In genomic region chr16:30521147-30521546, GRCm38 (mm10) we compare ENCODE assay signal across 11 mouse cellular contexts. TPM values are rescaled to one million over a fixed set of nuclear protein-coding genes. Genes with fewer than 3 reads are reported as not detected.
DNase-seq lines count a peak whose midpoint lies in the region; ATAC-seq and TF ChIP-seq lines count a peak whose summit lies in the region.
"Had no signal": no experiment of that assay in that cellular context is flagged by ENCODE, and none has a peak within 500 bp of the region (broad histone marks: within the 10 kb centered on the region; RNA-seq: fewer than 3 reads in every experiment).

No protein-coding gene starts in this region.

- no peak for TF ChIP-seq POLR2A in ES-Bruce4 (IDR thresholded peaks at IDR 0.05; ENCODE audit: insufficient read depth, low read length)

- H3K4me1 ChIP-seq in hindbrain, postnatal 0 days (ENCODE audit: insufficient read depth, low read length): no peaks in the 10 kb centered on the region
- H3K4me1 ChIP-seq in hindbrain, embryonic 16.5 days (ENCODE audit: control insufficient read depth, insufficient read depth, low read depth, low read length): no peaks in the 10 kb centered on the region; the same call in 1 of the 2 replicates
- no peaks in the 10 kb centered on the region for H3K4me1 ChIP-seq in midbrain, embryonic 11.5 days (ENCODE audit: control insufficient read depth, insufficient read depth, low read length)
- H3K4me1 ChIP-seq in midbrain, embryonic 10.5 days: no peaks in the 10 kb centered on the region
- no peaks in the 10 kb centered on the region for H3K4me1 ChIP-seq in ES-Bruce4 (ENCODE audit: control insufficient read depth, insufficient read depth, low read length)
- H3K4me1 ChIP-seq: hindbrain, embryonic 12.5 days had no signal

- H3K4me3 ChIP-seq in hindbrain, postnatal 0 days (ENCODE audit: low read length): no peak overlapping the region
- H3K4me3 ChIP-seq in hindbrain, embryonic 16.5 days (ENCODE audit: low read length): no peak overlapping the region
- H3K4me3 ChIP-seq in midbrain, embryonic 11.5 days (ENCODE audit: low read depth, low read length): no peak overlapping the region
- H3K4me3 ChIP-seq in midbrain, embryonic 10.5 days: no peak overlapping the region
- no peak overlapping the region for H3K4me3 ChIP-seq in ES-Bruce4 (ENCODE audit: low read depth, low read length)
- H3K4me3 ChIP-seq: hindbrain, embryonic 12.5 days had no signal

- peak; percentile 41 for TF ChIP-seq CTCF in hindbrain, postnatal 0 days (IDR thresholded peaks at IDR 0.05; ENCODE audit: low read depth)
- peak; percentile 64 for TF ChIP-seq CTCF in ES-Bruce4 (IDR thresholded peaks at IDR 0.05; ENCODE audit: low read depth, low read length)

- DNase-seq in hindbrain, postnatal 0 days (ENCODE audit: low spot score): no peak
- peak; percentile 81 for DNase-seq in midbrain, embryonic 11.5 days (ENCODE audit: low spot score, missing footprints)
- no peak for DNase-seq in midbrain, embryonic 10.5 days (ENCODE audit: low spot score)
- DNase-seq in induced T-regulatory cell, adult 2 months (ENCODE audit: low read depth): peak; percentile 49
- no peak for DNase-seq in MN1 (ENCODE audit: low spot score)
- no peak for DNase-seq in adrenal gland, adult (ENCODE audit: inconsistent age in 2 of 2, low spot score in 1 of 2)

- H3K36me3 ChIP-seq in hindbrain, postnatal 0 days (ENCODE audit: insufficient read depth, low read length): 0 out of 2 replicates have a peak, but pooled peaks cover 5% of the 10 kb centered on the region
- peaks cover 16% of the 10 kb centered on the region for H3K36me3 ChIP-seq in hindbrain, embryonic 16.5 days (ENCODE audit: control insufficient read depth, insufficient read depth, low read length)
- no peaks in the 10 kb centered on the region for H3K36me3 ChIP-seq in midbrain, embryonic 11.5 days (ENCODE audit: control insufficient read depth, insufficient read depth, low read length)
- peaks cover 46% of the 10 kb centered on the region for H3K36me3 ChIP-seq in midbrain, embryonic 10.5 days
- H3K36me3 ChIP-seq in ES-Bruce4 (ENCODE audit: control insufficient read depth, insufficient read depth, low read length, poor library complexity, severe bottlenecking): no peaks in the 10 kb centered on the region

- H3K4me2 ChIP-seq in hindbrain, postnatal 0 days (ENCODE audit: low read depth, low read length): no peak overlapping the region
- no peak overlapping the region for H3K4me2 ChIP-seq in hindbrain, embryonic 16.5 days (ENCODE audit: low read length)
- no peak overlapping the region for H3K4me2 ChIP-seq in midbrain, embryonic 11.5 days
- H3K4me2 ChIP-seq: hindbrain, embryonic 12.5 days had no signal

- WGBS in hindbrain, postnatal 0 days: 66% methylated on average over 3 of the region's 3 CpGs
- 65% methylated on average over 3 of the region's 3 CpGs for WGBS in hindbrain, embryonic 16.5 days
- 60% methylated on average over 3 of the region's 3 CpGs for WGBS in midbrain, embryonic 11.5 days
- 58% methylated on average over 3 of the region's 3 CpGs for WGBS in midbrain, embryonic 10.5 days

- ATAC-seq in hindbrain, postnatal 0 days: no peak
- ATAC-seq in hindbrain, embryonic 16.5 days: no peak
- no peak for ATAC-seq in midbrain, embryonic 11.5 days (ENCODE audit: low FRiP score)

- no peak overlapping the region for H3K9ac ChIP-seq in hindbrain, postnatal 0 days (replicated peaks; ENCODE audit: low read length)
- H3K9ac ChIP-seq in hindbrain, embryonic 16.5 days (ENCODE audit: low read depth, low read length): no peak overlapping the region
- H3K9ac ChIP-seq in midbrain, embryonic 11.5 days (ENCODE audit: low read length): no peak overlapping the region
- H3K9ac ChIP-seq in ES-Bruce4 (ENCODE audit: low read depth, poor library complexity, severe bottlenecking): no peak overlapping the region
- H3K9ac ChIP-seq: heart, embryonic 12.5 days; hindbrain, embryonic 12.5 days; limb, embryonic 13.5 days had no signal

- no peaks in the 10 kb centered on the region for H3K27me3 ChIP-seq in hindbrain, postnatal 0 days (ENCODE audit: insufficient read depth, low read length)
- H3K27me3 ChIP-seq in hindbrain, embryonic 16.5 days (replicated peaks; ENCODE audit: control insufficient read depth, insufficient read depth, low read length): no peaks in the 10 kb centered on the region
- no peaks in the 10 kb centered on the region for H3K27me3 ChIP-seq in midbrain, embryonic 11.5 days (ENCODE audit: control insufficient read depth, insufficient read depth, low read length)
- H3K27me3 ChIP-seq in midbrain, embryonic 10.5 days (ENCODE audit: low read depth, poor library complexity, severe bottlenecking): no peaks in the 10 kb centered on the region
- no peaks in the 10 kb centered on the region for H3K27me3 ChIP-seq in ES-Bruce4 (ENCODE audit: control insufficient read depth, insufficient read depth, low read length, poor library complexity, severe bottlenecking)
- H3K27me3 ChIP-seq: heart, embryonic 12.5 days; hindbrain, embryonic 12.5 days; limb, embryonic 13.5 days had no signal

- no peak overlapping the region for H3K27ac ChIP-seq in hindbrain, postnatal 0 days
- H3K27ac ChIP-seq in hindbrain, embryonic 16.5 days (ENCODE audit: low read depth, low read length): no peak overlapping the region
- H3K27ac ChIP-seq in midbrain, embryonic 11.5 days (ENCODE audit: low read depth, low read length): no peak overlapping the region
- H3K27ac ChIP-seq in midbrain, embryonic 10.5 days (replicated peaks): no peak overlapping the region
- H3K27ac ChIP-seq in ES-Bruce4 (ENCODE audit: insufficient read depth, low read length): no peak overlapping the region
- H3K27ac ChIP-seq: hindbrain, embryonic 12.5 days had no signal

- no peaks in the 10 kb centered on the region for H3K9me3 ChIP-seq in hindbrain, postnatal 0 days (ENCODE audit: low read length)
- no peaks in the 10 kb centered on the region for H3K9me3 ChIP-seq in hindbrain, embryonic 16.5 days (ENCODE audit: control insufficient read depth, low read length)
- H3K9me3 ChIP-seq in midbrain, embryonic 11.5 days (ENCODE audit: control insufficient read depth, low read length): no peaks in the 10 kb centered on the region
- no peaks in the 10 kb centered on the region for H3K9me3 ChIP-seq in midbrain, embryonic 10.5 days (replicated peaks)
- H3K9me3 ChIP-seq in ES-Bruce4 (replicated peaks; ENCODE audit: control insufficient read depth, insufficient read depth, low read length, poor library complexity, severe bottlenecking): no peaks in the 10 kb centered on the region
- H3K9me3 ChIP-seq: heart, embryonic 12.5 days; hindbrain, embryonic 12.5 days; limb, embryonic 13.5 days had no signal

- no peak for TF ChIP-seq EP300 in ES-Bruce4 (IDR thresholded peaks at IDR 0.05; ENCODE audit: insufficient read depth, low read depth, low read length)

RNA-seq across cellular contexts. Expression of gene Tmem44, which starts 29.5 kb away (rescaled TPM):
- total RNA-seq in hindbrain, postnatal 0 days (2014; rRNA removed): 83.9 and 92.9 TPM in 2 replicates
- 41.8 and 44.6 TPM in 2 replicates for polyA plus RNA-seq in hindbrain, postnatal 0 days (2015; fragmentation: Nextera tagmentation; extraction: Ambion mirVana)
- polyA plus RNA-seq in hindbrain, embryonic 16.5 days (2015; fragmentation: Nextera tagmentation; extraction: Ambion mirVana): 67.5 and 72.3 TPM in 2 replicates
- 26.6 and 27.9 TPM in 2 replicates for polyA plus RNA-seq in midbrain, embryonic 11.5 days (2014; fragmentation: Nextera tagmentation; extraction: Ambion mirVana)
- polyA plus RNA-seq in midbrain, embryonic 10.5 days (2016; fragmentation: Nextera tagmentation; extraction: Ambion mirVana): 21.6 and 33.2 TPM in 2 replicates
- 4.2 and 5.4 TPM in 2 replicates for polyA plus RNA-seq in ES-Bruce4 (2011; ENCODE audit: insufficient read depth, insufficient read length, low read depth, missing spikeins)

Comparison
In these comparisons a context has a peak if more than half of its experiments do, and no peak if none do; other contexts are left out.
1. DNase-seq: peak in midbrain, embryonic 11.5 days (single experiment) and induced T-regulatory cell, adult 2 months (single experiment); none in hindbrain, postnatal 0 days (single experiment), midbrain, embryonic 10.5 days (single experiment), MN1 (single experiment) and adrenal gland, adult (0 of 2).